Mouse (Mus musculus) thymus, adult 2 months (tissue): Measurements from ENCODE around the gene Soat1.

Experiments
- CTCF ChIP-seq: fragments of 200-500 bp; IDR thresholded peaks from 2 replicates; pipeline ENCODE4 v1.5.1; 2012; ENCODE audit warnings: mild to moderate bottlenecking, control low read depth, low read length, moderate library complexity, borderline replicate concordance; ENCODE audit not compliant: control insufficient read depth, poor library complexity, insufficient read depth; ENCODE audit errors: extremely low read depth
- POLR2A ChIP-seq: fragments of 200-500 bp; IDR thresholded peaks from 2 replicates; pipeline ENCODE4 v1.6.1; 2012; ENCODE audit warnings: mild to moderate bottlenecking, low read length, control low read depth, moderate library complexity; ENCODE audit not compliant: control insufficient read depth, poor library complexity, insufficient read depth; ENCODE audit errors: extremely low read depth

- TF ChIP-seq CTCF = no peak
- no peak for TF ChIP-seq POLR2A
Observed at GRCm38 (mm10) chr1:156418170-156418569, 56.0 kb downstream of the Soat1 start.
